Mouse (Mus musculus): ENCODE results near the gene Mroh9.

DNA sequence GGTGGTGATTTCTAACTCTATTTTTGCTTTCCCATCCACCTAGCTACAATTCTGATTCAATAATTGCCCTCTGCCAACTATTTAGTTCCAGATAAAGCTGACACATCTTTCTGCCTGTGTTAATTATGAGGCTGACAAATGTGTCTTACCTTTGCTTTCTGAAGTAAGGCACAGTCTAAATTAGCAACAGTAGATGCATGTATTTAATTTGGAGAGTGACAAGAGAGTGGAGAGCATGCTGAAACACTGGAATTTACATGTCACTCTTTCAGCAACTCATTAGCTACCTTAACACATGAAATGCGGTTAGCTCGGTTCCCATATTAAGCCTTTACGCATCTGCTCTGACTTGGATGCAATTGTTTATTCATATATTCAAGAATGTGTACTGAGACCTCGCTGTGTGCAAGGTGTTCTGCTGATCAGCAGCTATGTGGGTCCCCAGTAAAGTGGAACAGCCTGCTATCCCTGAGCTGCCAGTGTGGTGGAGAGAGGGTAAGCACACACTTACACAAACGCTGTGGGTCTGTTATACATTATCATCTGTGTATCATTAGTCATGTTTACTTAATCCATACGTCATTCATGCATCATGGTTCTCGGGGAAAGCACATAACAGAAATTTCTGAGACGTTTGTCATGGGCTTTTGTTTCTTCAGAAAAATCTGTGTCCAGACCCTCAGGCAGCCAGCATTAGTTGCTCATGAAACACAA, 28.1 kb upstream of the Mroh9 start:
- TF ChIP-seq CTCF (IDR thresholded peaks at IDR 0.05; ENCODE audit: low read depth, low read length) (no peak), POLR2A (IDR thresholded peaks at IDR 0.05; ENCODE audit: extremely low read depth, insufficient read depth, low read length) (no peak)

Measured in liver, adult 2 months (tissue).